Mouse (Mus musculus): ENCODE data around the gene Vwa8. TPM values are rescaled to one million over a fixed set of nuclear protein-coding genes. Genes with fewer than 3 reads are reported as not detected.

Vwa8 gene
- polyA plus RNA-seq (2012; rRNA removed) (4.8 and 6.4 TPM in 2 replicates), polyA plus RNA-seq (2014; fragmentation: Nextera tagmentation; extraction: Ambion mirVana) (8.1 and 8.3 TPM in 2 replicates)

- WGBS (ENCODE audit: insufficient replicate concordance) = 2% methylated on average over 61 of the region's 61 CpGs
These were observed at the start of gene Vwa8 for GRCm38 (mm10) chr14:78848941-78849911. Gene Vwa8, plus strand, starts transcription at chr14:78849052.

DNA sequence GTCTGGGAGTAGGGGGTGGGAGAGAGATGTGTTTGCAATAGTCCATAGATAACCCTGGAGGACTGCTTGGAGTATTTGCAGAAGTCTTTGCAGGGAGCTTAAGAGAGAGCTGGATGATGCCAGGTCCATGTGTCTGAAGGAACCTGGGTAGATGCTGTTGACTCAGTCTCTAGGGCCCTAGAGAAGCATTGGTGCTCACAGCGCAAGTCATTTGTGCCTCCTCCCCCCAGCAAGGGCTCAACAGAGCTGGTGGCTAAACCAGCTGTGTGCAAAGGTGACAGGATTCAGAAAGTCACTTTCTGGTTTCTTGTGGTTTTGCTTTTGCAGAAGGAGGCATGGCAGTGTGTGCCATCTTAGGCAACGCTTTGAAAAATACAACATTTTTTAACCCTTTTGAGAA is 46.5 kb upstream of the Vwa8 start:
- Histone ChIP-seq H3K36me3 (replicated peaks; ENCODE audit: control insufficient read depth, insufficient read depth, low read depth) (no peaks in the 10 kb centered on the region), H3K4me2 (ENCODE audit: low read depth) (no peak overlapping the region), H3K27me3 (ENCODE audit: control insufficient read depth, insufficient read depth, low read length) (no peaks in the 10 kb centered on the region), H3K9ac (replicated peaks) (no peak overlapping the region), H3K9me3 (ENCODE audit: control insufficient read depth, low read length) (no peaks in the 10 kb centered on the region), H3K4me3 (ENCODE audit: insufficient read depth in 1 of 2, low read depth in 2 of 2, low read length in 2 of 2) (no peak overlapping the region), H3K27ac (no peak overlapping the region), H3K4me1 (replicated peaks; ENCODE audit: control insufficient read depth in 2 of 2, insufficient read depth in 2 of 2, low read length in 1 of 2) (no peaks in the 10 kb centered on the region)
- no peak for DNase-seq (ENCODE audit: low read depth in 3 of 3, low spot score in 3 of 3)
- 66% methylated on average over 2 of the region's 2 CpGs for WGBS (ENCODE audit: insufficient replicate concordance)
- TF ChIP-seq EP300 (IDR thresholded peaks at IDR 0.05; ENCODE audit: low read depth) = no peak
- no peak for TF ChIP-seq CTCF (IDR thresholded peaks at IDR 0.05; ENCODE audit: low read depth)
- no peak for ATAC-seq (ENCODE audit: insufficient read depth)

More at GRCm38 (mm10) chr14:78848941-78849911, at the start of gene Vwa8:
- H3K27me3 ChIP-seq (ENCODE audit: control insufficient read depth, insufficient read depth, low read length) = no peaks in the 10 kb centered on the region
- H3K27ac ChIP-seq = 0 out of 2 replicates have a peak within 1 kb of the TSS, but pooled peaks have one; percentile 2
- no peaks in the 10 kb centered on the region for H3K36me3 ChIP-seq (replicated peaks; ENCODE audit: control insufficient read depth, insufficient read depth, low read depth)
- peaks cover 14 to 26% of the 10 kb centered on the region in 2 experiments for H3K4me1 ChIP-seq (replicated peaks; ENCODE audit: control insufficient read depth in 2 of 2, insufficient read depth in 2 of 2, low read length in 1 of 2)
- DNase-seq (ENCODE audit: low read depth in 3 of 3, low spot score in 3 of 3) = peak in 2 of 3 experiments; percentile 35 to 54
- peak within 1 kb of the TSS; percentile 68 for H3K4me2 ChIP-seq (ENCODE audit: low read depth)
- H3K9ac ChIP-seq (replicated peaks) = peak within 1 kb of the TSS; percentile 66
- TF ChIP-seq EP300 (IDR thresholded peaks at IDR 0.05; ENCODE audit: low read depth) = no peak
- peak; percentile 57 for TF ChIP-seq CTCF (IDR thresholded peaks at IDR 0.05; ENCODE audit: low read depth)
- peak; percentile 78 for ATAC-seq (ENCODE audit: insufficient read depth)
- no peaks in the 10 kb centered on the region for H3K9me3 ChIP-seq (ENCODE audit: control insufficient read depth, low read length)
- peak within 1 kb of the TSS; percentile 73 to 75 for H3K4me3 ChIP-seq (ENCODE audit: insufficient read depth in 1 of 2, low read depth in 2 of 2, low read length in 2 of 2)

- H3K9me3 ChIP-seq (ENCODE audit: control insufficient read depth, low read length) = no peaks in the 10 kb centered on the region
- no peak for ATAC-seq (ENCODE audit: insufficient read depth)
These were observed 44.9 kb upstream of the Vwa8 start for GRCm38 (mm10) chr14:78803924-78804323.

GRCm38 (mm10) chr14:78812896-78813295 is 36.0 kb upstream of the Vwa8 start:
- 62% methylated on average over 2 of the region's 2 CpGs for WGBS (ENCODE audit: insufficient replicate concordance)

More at GRCm38 (mm10) chr14:78803924-78804323, 44.9 kb upstream of the Vwa8 start:
- DNase-seq (ENCODE audit: low read depth in 3 of 3, low spot score in 3 of 3) = no peak
- H3K27ac ChIP-seq = no peak overlapping the region
- 60% methylated on average over 6 of the region's 6 CpGs for WGBS (ENCODE audit: insufficient replicate concordance)
- H3K9ac ChIP-seq (replicated peaks) = no peak overlapping the region
- TF ChIP-seq EP300 (IDR thresholded peaks at IDR 0.05; ENCODE audit: low read depth) (no peak), CTCF (IDR thresholded peaks at IDR 0.05; ENCODE audit: low read depth) (no peak)
- H3K4me2 ChIP-seq (ENCODE audit: low read depth) = no peak overlapping the region
- no peaks in the 10 kb centered on the region for H3K4me1 ChIP-seq (replicated peaks; ENCODE audit: control insufficient read depth in 2 of 2, insufficient read depth in 2 of 2, low read length in 1 of 2)
- H3K36me3 ChIP-seq (replicated peaks; ENCODE audit: control insufficient read depth, insufficient read depth, low read depth) = no peaks in the 10 kb centered on the region
- H3K27me3 ChIP-seq (ENCODE audit: control insufficient read depth, insufficient read depth, low read length) = no peaks in the 10 kb centered on the region
- H3K4me3 ChIP-seq (ENCODE audit: insufficient read depth in 1 of 2, low read depth in 2 of 2, low read length in 2 of 2) = no peak overlapping the region

DNA sequence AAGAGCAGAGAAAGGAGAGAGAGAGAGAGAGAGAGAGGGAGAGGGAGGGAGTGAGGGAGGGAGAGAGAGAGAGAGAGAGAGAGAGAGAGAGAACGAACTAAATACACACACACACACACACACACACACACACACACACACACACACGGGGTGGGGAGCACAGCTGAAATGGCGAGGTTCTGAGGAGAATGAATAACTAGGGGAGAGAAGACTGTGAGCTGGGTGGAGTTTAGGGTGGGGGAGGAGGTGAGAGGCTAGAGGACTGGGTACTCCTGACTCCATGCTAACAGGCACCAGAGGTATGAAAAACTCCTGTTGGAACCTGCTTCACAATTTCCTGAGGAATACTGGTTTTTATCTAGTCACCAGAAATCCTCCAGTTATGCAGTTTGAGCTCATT is 32.4 kb upstream of the Vwa8 start:
- DNase-seq (ENCODE audit: low read depth in 3 of 3, low spot score in 3 of 3) (no peak), ATAC-seq (ENCODE audit: insufficient read depth) (peak; percentile 58; the same call in 1 of the 2 replicates)
- WGBS (ENCODE audit: insufficient replicate concordance) = 14% methylated on average over 2 of the region's 3 CpGs
- no peaks in the 10 kb centered on the region for H3K27me3 ChIP-seq (ENCODE audit: control insufficient read depth, insufficient read depth, low read length)
- no peaks in the 10 kb centered on the region for H3K9me3 ChIP-seq (ENCODE audit: control insufficient read depth, low read length)
- no peak overlapping the region for H3K4me3 ChIP-seq (ENCODE audit: insufficient read depth in 1 of 2, low read depth in 2 of 2, low read length in 2 of 2)
- no peak overlapping the region for H3K4me2 ChIP-seq (ENCODE audit: low read depth)
- TF ChIP-seq EP300 (IDR thresholded peaks at IDR 0.05; ENCODE audit: low read depth) (no peak), CTCF (IDR thresholded peaks at IDR 0.05; ENCODE audit: low read depth) (no peak)
- H3K27ac ChIP-seq = no peak overlapping the region
- no peaks in the 10 kb centered on the region for H3K36me3 ChIP-seq (replicated peaks; ENCODE audit: control insufficient read depth, insufficient read depth, low read depth)
- H3K4me1 ChIP-seq (replicated peaks; ENCODE audit: control insufficient read depth in 2 of 2, insufficient read depth in 2 of 2, low read length in 1 of 2) = peaks cover 0 to 2% of the 10 kb centered on the region in 2 experiments; a peak in 1 of 4 replicates
- no peak overlapping the region for H3K9ac ChIP-seq (replicated peaks)

More at GRCm38 (mm10) chr14:78812896-78813295, 36.0 kb upstream of the Vwa8 start:
- TF ChIP-seq CTCF (IDR thresholded peaks at IDR 0.05; ENCODE audit: low read depth) (no peak), EP300 (IDR thresholded peaks at IDR 0.05; ENCODE audit: low read depth) (no peak)
- Histone ChIP-seq H3K27ac (no peak overlapping the region), H3K36me3 (replicated peaks; ENCODE audit: control insufficient read depth, insufficient read depth, low read depth) (no peaks in the 10 kb centered on the region), H3K4me2 (ENCODE audit: low read depth) (no peak overlapping the region), H3K4me3 (ENCODE audit: insufficient read depth in 1 of 2, low read depth in 2 of 2, low read length in 2 of 2) (no peak overlapping the region), H3K9ac (replicated peaks) (no peak overlapping the region), H3K27me3 (ENCODE audit: control insufficient read depth, insufficient read depth, low read length) (no peaks in the 10 kb centered on the region), H3K4me1 (replicated peaks; ENCODE audit: control insufficient read depth in 2 of 2, insufficient read depth in 2 of 2, low read length in 1 of 2) (peaks cover 0 to 2% of the 10 kb centered on the region in 2 experiments; a peak in 1 of 4 replicates), H3K9me3 (ENCODE audit: control insufficient read depth, low read length) (no peaks in the 10 kb centered on the region)
- ATAC-seq (ENCODE audit: insufficient read depth) (no peak), DNase-seq (ENCODE audit: low read depth in 3 of 3, low spot score in 3 of 3) (no peak)
